Mouse (Mus musculus) MEL (cell line): Measurements from ENCODE around the gene Echdc2. TPM values are rescaled to one million over a fixed set of nuclear protein-coding genes. Genes with fewer than 3 reads are reported as not detected.

Experiments used
- DNase-seq: peaks from one replicate; pipeline ENCODE4 v3.0.0; 2011; ENCODE audit warnings: low read depth, low spot score
- H3K27ac ChIP-seq: 2 replicates; pipeline ENCODE4 v1.5.1; 2012; ENCODE audit warnings: low read depth, mild to moderate bottlenecking, control low read depth, low read length, moderate library complexity; ENCODE audit not compliant: control insufficient read depth
- H3K27me3 ChIP-seq, 2 experiments: fragments of 150-350 bp in 1 of 2; sonication (generic) in 1 of 2; 2 replicates each; pipeline ENCODE4 v1.6.1; 2012; ENCODE audit warnings: low read length in 2 of 2, mild to moderate bottlenecking in 2 of 2, improper control_type of control experiment in 1 of 2, moderate library complexity in 1 of 2; ENCODE audit not compliant: insufficient read depth in 2 of 2, control insufficient read depth in 1 of 2
- H3K36me3 ChIP-seq, 2 experiments: 2 replicates each; pipeline ENCODE4 v1.6.1; 2012 to 2014; ENCODE audit warnings: low read length in 2 of 2, improper control_type of control experiment in 1 of 2, inconsistent platforms in 1 of 2, mild to moderate bottlenecking in 1 of 2; ENCODE audit not compliant: insufficient read depth in 2 of 2, control insufficient read depth in 1 of 2
- H3K4me1 ChIP-seq, 2 experiments: fragments of 150-350 bp in 1 of 2; sonication (generic) in 1 of 2; 2 replicates each; pipeline ENCODE4 v1.6.1; 2012; ENCODE audit warnings: low read length in 2 of 2, improper control_type of control experiment in 1 of 2, mild to moderate bottlenecking in 1 of 2; ENCODE audit not compliant: insufficient read depth in 2 of 2, control insufficient read depth in 1 of 2
- H3K4me3 ChIP-seq, 2 experiments: fragments of 150-350 bp in 1 of 2; sonication (generic) in 1 of 2; 2 replicates each; pipeline ENCODE4 v1.5.1; 2012; ENCODE audit warnings: low read depth in 2 of 2, low read length in 2 of 2, mild to moderate bottlenecking in 2 of 2, moderate library complexity in 2 of 2, control low read depth in 1 of 2, improper control_type of control experiment in 1 of 2; ENCODE audit not compliant: control insufficient read depth in 1 of 2, insufficient read depth in 1 of 2
- H3K79me2 ChIP-seq: 2 replicates; pipeline ENCODE4 v1.6.1; 2012; ENCODE audit warnings: mild to moderate bottlenecking, low read length, moderate library complexity; ENCODE audit not compliant: control insufficient read depth, poor library complexity, insufficient read depth
- H3K9ac ChIP-seq: 2 replicates; pipeline ENCODE4 v1.6.1; 2012; ENCODE audit warnings: low read depth, mild to moderate bottlenecking, control low read depth, low read length, moderate library complexity; ENCODE audit not compliant: control insufficient read depth, poor library complexity, severe bottlenecking
- H3K9me3 ChIP-seq: fragments of 150-350 bp; sonication (generic); replicated peaks from 2 replicates; pipeline ENCODE4 v1.6.1; 2012; ENCODE audit warnings: mild to moderate bottlenecking, low read length, improper control_type of control experiment, moderate library complexity; ENCODE audit not compliant: insufficient read depth
- CHD1 ChIP-seq: IDR thresholded peaks from 2 replicates; pipeline ENCODE4 v1.6.1; 2012; ENCODE audit warnings: low read depth, mild to moderate bottlenecking, inconsistent platforms, low read length, improper control_type of control experiment
- CTCF ChIP-seq, 3 experiments: IDR thresholded peaks in 2 of 3; conservative IDR thresholded peaks in 1 of 3; 2 replicates each; pipeline ENCODE4 v1.5.1; 2011 to 2012; ENCODE audit warnings: low read length in 3 of 3, low read depth in 2 of 3, mild to moderate bottlenecking in 2 of 3, improper control_type of control experiment in 1 of 3, inconsistent platforms in 1 of 3, mixed read lengths in 1 of 3, moderate library complexity in 1 of 3; ENCODE audit not compliant: control insufficient read depth in 1 of 3, insufficient read depth in 1 of 3, poor library complexity in 1 of 3, severe bottlenecking in 1 of 3
- E2F4 ChIP-seq: IDR thresholded peaks from 2 replicates; pipeline ENCODE4 v1.6.1; 2011; ENCODE audit warnings: low read depth, low read length, improper control_type of control experiment, borderline replicate concordance
- HCFC1 ChIP-seq: IDR thresholded peaks from 2 replicates; pipeline ENCODE4 v1.6.1; 2012; ENCODE audit warnings: low read depth, mild to moderate bottlenecking, inconsistent platforms, low read length, improper control_type of control experiment, moderate library complexity
- MAZ ChIP-seq: IDR thresholded peaks from 2 replicates; pipeline ENCODE4 v1.6.1; 2012; ENCODE audit warnings: low read depth, mild to moderate bottlenecking, inconsistent platforms, low read length, improper control_type of control experiment
- MYB ChIP-seq: IDR thresholded peaks from 2 replicates; pipeline ENCODE4 v1.6.1; 2011; ENCODE audit warnings: mild to moderate bottlenecking, low read depth, low read length, improper control_type of control experiment
- NRF1 ChIP-seq: IDR thresholded peaks from 2 replicates; pipeline ENCODE4 v1.6.1; 2014; ENCODE audit warnings: low read depth, mild to moderate bottlenecking, inconsistent platforms, low read length, improper control_type of control experiment, moderate library complexity; ENCODE audit not compliant: poor library complexity, insufficient read depth, severe bottlenecking
- POLR2A ChIP-seq, 2 experiments: IDR thresholded peaks; 2 replicates each; pipeline ENCODE4 v1.6.1; 2011 to 2012; ENCODE audit warnings: low read length in 2 of 2, mild to moderate bottlenecking in 2 of 2, control low read depth in 1 of 2, improper control_type of control experiment in 1 of 2, low read depth in 1 of 2, moderate library complexity in 1 of 2; ENCODE audit not compliant: control insufficient read depth in 1 of 2, insufficient read depth in 1 of 2, poor library complexity in 1 of 2
- POLR2AphosphoS2 ChIP-seq: IDR thresholded peaks from 2 replicates; pipeline ENCODE4 v1.6.1; 2011; ENCODE audit warnings: low read length, improper control_type of control experiment
- POLR2AphosphoS5 ChIP-seq: IDR thresholded peaks from 2 replicates; pipeline ENCODE4 v1.6.1; 2012; ENCODE audit warnings: low read depth, borderline replicate concordance, mild to moderate bottlenecking, inconsistent platforms, low read length, moderate library complexity, mixed read lengths
- RAD21 ChIP-seq: IDR thresholded peaks from 2 replicates; pipeline ENCODE4 v1.6.1; 2011; ENCODE audit warnings: mild to moderate bottlenecking, low read depth, low read length, improper control_type of control experiment
- RCOR1 ChIP-seq: IDR thresholded peaks from 2 replicates; pipeline ENCODE4 v1.6.1; 2012; ENCODE audit warnings: low read depth, mild to moderate bottlenecking, inconsistent platforms, low read length, improper control_type of control experiment
- TBP ChIP-seq: IDR thresholded peaks from 2 replicates; pipeline ENCODE4 v1.8.0; 2011; ENCODE audit warnings: low read depth, low read length, improper control_type of control experiment
- UBTF ChIP-seq: IDR thresholded peaks from 2 replicates; pipeline ENCODE4 v1.6.1; 2012; ENCODE audit warnings: low read depth, mild to moderate bottlenecking, inconsistent platforms, low read length, improper control_type of control experiment, moderate library complexity, borderline replicate concordance; ENCODE audit not compliant: insufficient read depth
- ZC3H11A ChIP-seq: IDR thresholded peaks from 2 replicates; pipeline ENCODE4 v1.6.1; 2012; ENCODE audit warnings: low read depth, mild to moderate bottlenecking, inconsistent platforms, low read length, improper control_type of control experiment
- ZMIZ1 ChIP-seq: IDR thresholded peaks from 2 replicates; pipeline ENCODE4 v1.6.1; 2012; ENCODE audit warnings: low read depth, mild to moderate bottlenecking, inconsistent platforms, low read length, improper control_type of control experiment, moderate library complexity
- ZNF384 ChIP-seq: IDR thresholded peaks from 2 replicates; pipeline ENCODE4 v1.6.1; 2012; ENCODE audit warnings: low read depth, mild to moderate bottlenecking, inconsistent platforms, low read length, improper control_type of control experiment
- polyA plus RNA-seq, 2 experiments: library from polyadenylated mRNA; stranded (reverse) in 1 of 2; unstranded in 1 of 2; fragments of >175 nt in 1 of 2; fragments of >200 nt in 1 of 2; gene quantifications; 2 replicates each; pipeline versions ENCODE4 v1.2.1 to v1.2.4; 2012; ENCODE audit warnings: low replicate concordance in 2 of 2, low read depth in 1 of 2; ENCODE audit not compliant: insufficient read length in 2 of 2, insufficient read depth in 1 of 2, missing spikeins in 1 of 2
- total RNA-seq: library from RNA; depleted of rRNA; stranded (reverse); fragments of 300-350 nt; gene quantifications from 2 replicates; pipeline ENCODE4 v1.2.3, GENCODE M21; 2012

Echdc2 gene
- total and polyA plus RNA-seq, 3 experiments: not detected

DNA sequence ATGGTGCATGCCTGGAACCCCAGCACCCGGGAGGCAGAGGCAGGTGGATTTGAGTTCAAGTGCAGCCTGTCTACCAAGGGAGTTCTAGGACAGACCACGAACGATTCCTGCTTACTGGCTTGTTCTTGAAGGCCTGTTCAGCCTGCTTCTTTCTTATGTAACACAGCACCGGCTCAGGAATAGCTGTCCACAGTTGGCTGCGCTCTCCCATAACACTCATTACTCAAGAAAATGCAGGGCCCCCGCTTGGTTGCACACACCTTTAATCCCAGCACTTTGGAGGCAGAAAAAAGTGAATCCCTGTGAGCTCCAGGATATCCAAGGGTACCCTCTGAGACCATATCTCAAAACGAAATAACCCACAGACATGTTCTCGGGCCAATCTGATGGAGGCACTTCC is 3.3 kb upstream of the Echdc2 start:
- Histone ChIP-seq H3K9me3 (no peaks in the 10 kb centered on the region), H3K9ac (no peak overlapping the region), H3K4me3 (no peak overlapping the region), H3K27ac (no peak overlapping the region), H3K27me3 (peaks cover 0 to 3% of the 10 kb centered on the region in 2 experiments), H3K36me3 (no peaks in the 10 kb centered on the region), H3K79me2 (no peaks in the 10 kb centered on the region), H3K4me1 (no peaks in the 10 kb centered on the region)
- TF ChIP-seq MYB: no peak
- no peak for TF ChIP-seq POLR2AphosphoS2
- no peak for TF ChIP-seq ZC3H11A
- no peak for TF ChIP-seq POLR2AphosphoS5
- no peak for TF ChIP-seq RCOR1
- no peak for TF ChIP-seq ZNF384
- DNase-seq: no peak

DNA sequence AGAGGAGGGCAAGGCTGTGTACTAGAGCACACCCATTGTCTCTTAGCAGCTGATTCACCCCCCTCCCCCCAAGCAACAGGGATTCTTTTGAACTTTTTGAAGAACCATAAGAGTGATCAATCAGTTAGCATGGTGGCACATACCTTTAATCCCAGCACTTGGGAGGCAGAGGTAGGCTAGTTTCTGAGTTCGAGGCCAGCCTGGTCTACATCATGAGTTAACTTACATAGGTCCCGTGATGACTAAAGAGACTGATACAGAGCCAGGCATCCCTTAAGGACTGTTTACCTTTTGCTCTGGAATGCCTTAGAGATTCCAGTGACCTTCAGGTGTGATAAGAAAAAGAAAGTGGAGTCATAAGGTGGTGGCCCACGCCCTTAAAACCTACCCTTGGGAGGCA is 1.9 kb upstream of the Echdc2 start:
- H3K9me3 ChIP-seq: no peaks in the 10 kb centered on the region

DNA sequence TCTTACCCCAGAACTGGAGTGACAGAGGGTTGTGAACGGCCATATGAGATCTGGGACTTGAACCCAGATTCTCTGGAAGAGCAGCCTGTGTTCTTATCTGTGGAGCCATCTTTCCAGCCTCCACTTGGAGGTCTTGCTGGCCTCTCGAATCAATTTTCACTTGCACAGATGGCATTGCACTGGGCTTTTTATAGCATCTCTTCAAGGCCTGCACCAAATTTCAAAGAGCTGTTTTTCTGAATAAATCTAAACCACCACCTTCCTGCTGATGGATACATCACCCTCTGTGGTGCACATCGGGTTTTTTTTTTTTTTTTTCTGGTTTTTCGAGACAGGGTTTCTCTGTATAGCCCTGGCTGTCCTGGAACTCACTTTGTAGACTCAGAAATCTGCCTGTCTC is 1.6 kb downstream of the Echdc2 start:
- DNase-seq: no peak
- Histone ChIP-seq H3K36me3 (no peaks in the 10 kb centered on the region), H3K4me3 (no peak overlapping the region), H3K9me3 (no peaks in the 10 kb centered on the region), H3K27me3 (peaks cover 0 to 4% of the 10 kb centered on the region in 2 experiments), H3K4me1 (no peaks in the 10 kb centered on the region), H3K27ac (no peak overlapping the region), H3K79me2 (no peaks in the 10 kb centered on the region), H3K9ac (no peak overlapping the region)
- TF ChIP-seq POLR2AphosphoS2 (no peak), HCFC1 (no peak), RAD21 (no peak)

More for the DNA sequence above, 1.9 kb upstream of the Echdc2 start:
- DNase-seq: no peak
- no peak overlapping the region for H3K4me3 ChIP-seq
- no peak overlapping the region for H3K27ac ChIP-seq
- no peaks in the 10 kb centered on the region for H3K36me3 ChIP-seq
- peaks cover 0 to 3% of the 10 kb centered on the region in 2 experiments for H3K27me3 ChIP-seq
- H3K9ac ChIP-seq: no peak overlapping the region
- TF ChIP-seq HCFC1 (no peak), POLR2A (IDR thresholded peaks at IDR 0.05; ENCODE audit: control insufficient read depth in 1 of 2, insufficient read depth in 1 of 2, low read depth in 1 of 2, low read length in 2 of 2, poor library complexity in 1 of 2) (no peak), MAZ (no peak), NRF1 (no peak), POLR2AphosphoS2 (no peak), ZMIZ1 (no peak), CHD1 (no peak), CTCF (IDR thresholded peaks at IDR 0.05 in 2 of 3, conservative IDR thresholded peaks at IDR 0.05 in 1 of 3; ENCODE audit: control insufficient read depth in 1 of 3, insufficient read depth in 1 of 3, low read depth in 2 of 3, low read length in 3 of 3, poor library complexity in 1 of 3, severe bottlenecking in 1 of 3) (no peak), TBP (no peak), E2F4 (no peak), ZC3H11A (no peak), UBTF (no peak)
- H3K79me2 ChIP-seq: no peaks in the 10 kb centered on the region
- no peaks in the 10 kb centered on the region for H3K4me1 ChIP-seq
